Mouse (Mus musculus) liver, embryonic 13.5 days (tissue): ENCODE measurements around the gene Smyd1. TPM values are rescaled to one million over a fixed set of nuclear protein-coding genes. Genes with fewer than 3 reads are reported as not detected.

Experiments
- ATAC-seq: fragments of 200-750 bp; cut with Nextera tagmentation; 2 replicates; pipeline ENCODE4 v1.8.0; 2017; ENCODE audit warnings: low read depth, mild to moderate bottlenecking, moderate number of reproducible peaks, moderate library complexity
- DNase-seq: peaks from one replicate; pipeline ENCODE4 v3.0.0; 2022
- H3K27ac ChIP-seq: fragments of 300-500 bp; sonication (generic); 2 replicates; pipeline ENCODE4 v1.5.1; 2015; ENCODE audit warnings: moderate library complexity, mild to moderate bottlenecking, inconsistent platforms
- H3K27me3 ChIP-seq: fragments of 300-500 bp; sonication (generic); 2 replicates; pipeline ENCODE4 v1.6.1; 2015; ENCODE audit warnings: mild to moderate bottlenecking, inconsistent platforms
- H3K36me3 ChIP-seq: fragments of 300-500 bp; sonication (generic); 2 replicates; pipeline ENCODE4 v1.6.1; 2015; ENCODE audit warnings: mild to moderate bottlenecking, inconsistent platforms
- H3K4me1 ChIP-seq: fragments of 300-500 bp; sonication (generic); replicated peaks from 2 replicates; pipeline ENCODE4 v1.6.1; 2015; ENCODE audit warnings: inconsistent platforms
- H3K4me2 ChIP-seq: fragments of 300-500 bp; sonication (generic); 2 replicates; pipeline ENCODE4 v1.6.1; 2015; ENCODE audit warnings: inconsistent platforms, mild to moderate bottlenecking, moderate library complexity
- H3K4me3 ChIP-seq: fragments of 300-500 bp; sonication (generic); replicated peaks from 2 replicates; pipeline ENCODE4 v1.5.1; 2015; ENCODE audit warnings: mild to moderate bottlenecking, inconsistent platforms
- H3K9ac ChIP-seq: fragments of 300-500 bp; sonication (generic); 2 replicates; pipeline ENCODE4 v1.6.1; 2015; ENCODE audit warnings: mild to moderate bottlenecking, inconsistent platforms
- H3K9me3 ChIP-seq: fragments of 300-500 bp; sonication (generic); replicated peaks from 2 replicates; pipeline ENCODE4 v1.6.1; 2016; ENCODE audit warnings: inconsistent platforms
- WGBS: fragments of 180-500 bp; shearing (Covaris S2); methylation state at CpG from one replicate; pipeline ENCODE4 v1.1.7; 2015; ENCODE audit not compliant: insufficient replicate concordance; 5-methylcytosine and 5-hydroxymethylcytosine counted together
- microRNA-seq: library from miRNA; unstranded; fragments of <30 nt; microRNA quantifications from one replicate; pipeline ENCODE4, GENCODE M21; 2016
- polyA plus RNA-seq: library from polyadenylated mRNA; unstranded; fragments of >200 nt; fragmentation: Nextera tagmentation; extraction: Ambion mirVana; gene quantifications from 2 replicates; pipeline ENCODE4 v1.2.1, GENCODE M21; 2015

Smyd1 gene
- polyA plus RNA-seq, 1 experiment from 2014 or later, result 0.20 TPM

GRCm38 (mm10) chr6:71166551-71167169 is 155.4 kb downstream of the Smyd1 start:
- ATAC-seq (no peak), DNase-seq (no peak)
- whole genome bisulfite sequencing, result 28% methylated on average over 6 of the region's 6 CpGs
- Histone ChIP-seq H3K27me3 (no peaks in the 10 kb centered on the region), H3K4me1 (0 out of 2 replicates have a peak, but pooled peaks cover 4% of the 10 kb centered on the region), H3K4me2 (no peak overlapping the region), H3K27ac (no peak overlapping the region), H3K9ac (no peak overlapping the region), H3K4me3 (no peak overlapping the region), H3K9me3 (no peaks in the 10 kb centered on the region), H3K36me3 (no peaks in the 10 kb centered on the region)

- H3K9ac ChIP-seq, result no peak overlapping the region
- DNase-seq (no peak), ATAC-seq (peak; percentile 62)
- H3K27me3 ChIP-seq, result no peaks in the 10 kb centered on the region
- no peak overlapping the region for H3K4me2 ChIP-seq
- no peaks in the 10 kb centered on the region for H3K9me3 ChIP-seq
- H3K36me3 ChIP-seq, result no peaks in the 10 kb centered on the region
- WGBS, result 29% methylated on average over 6 of the region's 6 CpGs
- H3K4me3 ChIP-seq, result no peak overlapping the region
- H3K27ac ChIP-seq, result no peak overlapping the region
- 0 out of 2 replicates have a peak, but pooled peaks cover 4% of the 10 kb centered on the region for H3K4me1 ChIP-seq
Measured at GRCm38 (mm10) chr6:71164394-71164793, 157.6 kb downstream of the Smyd1 start.

Small RNA genes lying within 50 kb of the gene (microRNA-seq; reads per million reads assigned to microRNA genes)
- gene Mir8112, result 20.9 reads per million, percentile 34 among the genes with 10 or more reads in this experiment

Other genes starting within 250 kb of the Smyd1 start
- 7.3 and 8.1 TPM in 2 replicates for gene Thnsl2, start 177.8 kb downstream of the Smyd1 start, polyA plus RNA-seq
- 221 and 251 TPM in 2 replicates for gene Fabp1, start 122.4 kb downstream of the Smyd1 start, polyA plus RNA-seq
- gene Krcc1, start 50.6 kb downstream of the Smyd1 start, polyA plus RNA-seq, result 24.0 and 27.8 TPM in 2 replicates
- not detected in 2 replicates for gene Cd8b1, start 555 bp upstream of the Smyd1 start, polyA plus RNA-seq
- gene Cd8a, start 51.2 kb upstream of the Smyd1 start, polyA plus RNA-seq, result not detected in 2 replicates
- 5.6 and 6.2 TPM in 2 replicates for gene Rmnd5a, start 118.4 kb upstream of the Smyd1 start, polyA plus RNA-seq
- gene Rnf103, start 171.7 kb upstream of the Smyd1 start, polyA plus RNA-seq, result 5.4 and 6.9 TPM in 2 replicates
- gene Chmp3, start 221.6 kb upstream of the Smyd1 start, polyA plus RNA-seq, result 35.6 and 43.2 TPM in 2 replicates